Mouse (Mus musculus): ENCODE measurements around the gene Tcerg1l. TPM values are rescaled to one million over a fixed set of nuclear protein-coding genes. Genes with fewer than 3 reads are reported as not detected.

Tcerg1l gene
- polyA plus RNA-seq, 1 experiment, result 5.3 TPM

- TF ChIP-seq CTCF (IDR thresholded peaks at IDR 0.05; ENCODE audit: borderline replicate concordance, insufficient read depth, low read depth, low read length) (no peak), POLR2A (IDR thresholded peaks at IDR 0.05; ENCODE audit: borderline replicate concordance, insufficient read depth, low read length) (no peak)
- Histone ChIP-seq H3K4me1 (ENCODE audit: control insufficient read depth, insufficient read depth, low read length) (no peaks in the 10 kb centered on the region), H3K4me3 (replicated peaks; ENCODE audit: insufficient read depth, low read depth, low read length) (no peak overlapping the region), H3K27ac (ENCODE audit: insufficient read depth, low read length) (no peak overlapping the region), H3K27me3 (ENCODE audit: control insufficient read depth, insufficient read depth, low read length) (no peaks in the 10 kb centered on the region)
- WGBS, result 97% methylated on average over 1 of the region's 1 CpGs
- no peak for DNase-seq
These were observed 83.8 kb downstream of the Tcerg1l start for GRCm38 (mm10) chr7:138313733-138314132.

GRCm38 (mm10) chr7:138306126-138306525 lies 91.4 kb downstream of the Tcerg1l start:
- TF ChIP-seq CTCF (IDR thresholded peaks at IDR 0.05; ENCODE audit: borderline replicate concordance, insufficient read depth, low read depth, low read length) (no peak), POLR2A (IDR thresholded peaks at IDR 0.05; ENCODE audit: borderline replicate concordance, insufficient read depth, low read length) (no peak)
- WGBS, result 89% methylated on average over 3 of the region's 3 CpGs
- Histone ChIP-seq H3K4me1 (ENCODE audit: control insufficient read depth, insufficient read depth, low read length) (no peaks in the 10 kb centered on the region; the same call in 1 of the 2 replicates), H3K27ac (ENCODE audit: insufficient read depth, low read length) (no peak overlapping the region), H3K27me3 (ENCODE audit: control insufficient read depth, insufficient read depth, low read length) (no peaks in the 10 kb centered on the region), H3K4me3 (replicated peaks; ENCODE audit: insufficient read depth, low read depth, low read length) (no peak overlapping the region)
- no peak for DNase-seq

- no peak for DNase-seq
- Histone ChIP-seq H3K27me3 (ENCODE audit: control insufficient read depth, insufficient read depth, low read length) (no peaks in the 10 kb centered on the region), H3K4me3 (replicated peaks; ENCODE audit: insufficient read depth, low read depth, low read length) (no peak overlapping the region), H3K27ac (ENCODE audit: insufficient read depth, low read length) (no peak overlapping the region), H3K4me1 (ENCODE audit: control insufficient read depth, insufficient read depth, low read length) (no peaks in the 10 kb centered on the region)
- TF ChIP-seq POLR2A (IDR thresholded peaks at IDR 0.05; ENCODE audit: borderline replicate concordance, insufficient read depth, low read length) (no peak), CTCF (IDR thresholded peaks at IDR 0.05; ENCODE audit: borderline replicate concordance, insufficient read depth, low read depth, low read length) (no peak)
- WGBS, result 88% methylated on average over 5 of the region's 5 CpGs
These were observed 112.7 kb downstream of the Tcerg1l start for GRCm38 (mm10) chr7:138284790-138285189.

GRCm38 (mm10) chr7:138275263-138275662 lies 122.3 kb downstream of the Tcerg1l start:
- H3K4me1 ChIP-seq (ENCODE audit: control insufficient read depth, insufficient read depth, low read length), result peaks cover 10% of the 10 kb centered on the region
- WGBS, result 98% methylated on average over 1 of the region's 1 CpGs
- DNase-seq, result no peak
- TF ChIP-seq CTCF (IDR thresholded peaks at IDR 0.05; ENCODE audit: borderline replicate concordance, insufficient read depth, low read depth, low read length) (no peak), POLR2A (IDR thresholded peaks at IDR 0.05; ENCODE audit: borderline replicate concordance, insufficient read depth, low read length) (no peak)
- no peaks in the 10 kb centered on the region for H3K27me3 ChIP-seq (ENCODE audit: control insufficient read depth, insufficient read depth, low read length)
- no peak overlapping the region for H3K27ac ChIP-seq (ENCODE audit: insufficient read depth, low read length)
- no peak overlapping the region for H3K4me3 ChIP-seq (replicated peaks; ENCODE audit: insufficient read depth, low read depth, low read length)

- 98% methylated on average over 7 of the region's 7 CpGs for WGBS
- Histone ChIP-seq H3K27ac (ENCODE audit: insufficient read depth, low read length) (no peak overlapping the region), H3K27me3 (ENCODE audit: control insufficient read depth, insufficient read depth, low read length) (no peaks in the 10 kb centered on the region), H3K4me3 (replicated peaks; ENCODE audit: insufficient read depth, low read depth, low read length) (no peak overlapping the region), H3K4me1 (ENCODE audit: control insufficient read depth, insufficient read depth, low read length) (peaks cover 25% of the 10 kb centered on the region)
- TF ChIP-seq POLR2A (IDR thresholded peaks at IDR 0.05; ENCODE audit: borderline replicate concordance, insufficient read depth, low read length) (no peak), CTCF (IDR thresholded peaks at IDR 0.05; ENCODE audit: borderline replicate concordance, insufficient read depth, low read depth, low read length) (no peak)
- no peak for DNase-seq
These were observed 126.2 kb downstream of the Tcerg1l start for GRCm38 (mm10) chr7:138271328-138271727.

- no peaks in the 10 kb centered on the region for H3K27me3 ChIP-seq (ENCODE audit: control insufficient read depth, insufficient read depth, low read length)
- TF ChIP-seq POLR2A (IDR thresholded peaks at IDR 0.05; ENCODE audit: borderline replicate concordance, insufficient read depth, low read length) (no peak), CTCF (IDR thresholded peaks at IDR 0.05; ENCODE audit: borderline replicate concordance, insufficient read depth, low read depth, low read length) (no peak)
- 97% methylated on average over 8 of the region's 8 CpGs for WGBS
These were observed 128.1 kb downstream of the Tcerg1l start for GRCm38 (mm10) chr7:138269386-138269785.

GRCm38 (mm10) chr7:138267976-138268646 lies 129.4 kb downstream of the Tcerg1l start:
- DNase-seq, result peak; percentile 91 to 94
- peaks cover 18% of the 10 kb centered on the region for H3K4me1 ChIP-seq (ENCODE audit: control insufficient read depth, insufficient read depth, low read length)
- no peak for TF ChIP-seq CTCF (IDR thresholded peaks at IDR 0.05; ENCODE audit: borderline replicate concordance, insufficient read depth, low read depth, low read length)
- TF ChIP-seq POLR2A (IDR thresholded peaks at IDR 0.05; ENCODE audit: borderline replicate concordance, insufficient read depth, low read length), result no peak

More at GRCm38 (mm10) chr7:138269386-138269785, 128.1 kb downstream of the Tcerg1l start:
- H3K27ac ChIP-seq (ENCODE audit: insufficient read depth, low read length), result no peak overlapping the region
- no peak overlapping the region for H3K4me3 ChIP-seq (replicated peaks; ENCODE audit: insufficient read depth, low read depth, low read length)
- H3K4me1 ChIP-seq (ENCODE audit: control insufficient read depth, insufficient read depth, low read length), result peaks cover 24% of the 10 kb centered on the region
- DNase-seq, result no peak

GRCm38 (mm10) chr7:138248612-138249011 lies 148.9 kb downstream of the Tcerg1l start:
- TF ChIP-seq CTCF (IDR thresholded peaks at IDR 0.05; ENCODE audit: borderline replicate concordance, insufficient read depth, low read depth, low read length) (no peak), POLR2A (IDR thresholded peaks at IDR 0.05; ENCODE audit: borderline replicate concordance, insufficient read depth, low read length) (no peak)
- H3K27me3 ChIP-seq (ENCODE audit: control insufficient read depth, insufficient read depth, low read length), result no peaks in the 10 kb centered on the region
- DNase-seq, result no peak
- no peaks in the 10 kb centered on the region for H3K4me1 ChIP-seq (ENCODE audit: control insufficient read depth, insufficient read depth, low read length)
- no peak overlapping the region for H3K4me3 ChIP-seq (replicated peaks; ENCODE audit: insufficient read depth, low read depth, low read length)
- no peak overlapping the region for H3K27ac ChIP-seq (ENCODE audit: insufficient read depth, low read length)
- 47% methylated on average over 5 of the region's 5 CpGs for WGBS

More at GRCm38 (mm10) chr7:138267976-138268646, 129.4 kb downstream of the Tcerg1l start:
- Histone ChIP-seq H3K27me3 (ENCODE audit: control insufficient read depth, insufficient read depth, low read length) (no peaks in the 10 kb centered on the region), H3K4me3 (replicated peaks; ENCODE audit: insufficient read depth, low read depth, low read length) (no peak overlapping the region), H3K27ac (ENCODE audit: insufficient read depth, low read length) (no peak overlapping the region)
- WGBS, result 16% methylated on average over 5 of the region's 5 CpGs
